Mouse (Mus musculus) left cerebral cortex, postnatal 4 days (tissue): Measurements from ENCODE around the gene Tecr. TPM values are rescaled to one million over a fixed set of nuclear protein-coding genes. Genes with fewer than 3 reads are reported as not detected.
"Not testable (repeated sequence)": the region's sequence is repeated elsewhere in the genome, so short reads cannot be mapped to it uniquely, and the experiment has no call there.

ENCODE experiments used
- DNase-seq: peaks from one replicate; pipeline ENCODE4 v3.0.0-alpha.2; 2022
- intact Hi-C: fragments of 180-260 bp; cut with DNase I; formaldehyde crosslinking; loops from one replicate; pipeline ENCODE4 v1.15.1; 2025
- total RNA-seq, 2 experiments: library from RNA; stranded (reverse); gene quantifications; 2 replicates each; pipeline ENCODE4 v1.2.3; 2021

Gene Tecr
- total RNA-seq, 2 experiments from 2014 or later: 610 to 661 TPM

DNA sequence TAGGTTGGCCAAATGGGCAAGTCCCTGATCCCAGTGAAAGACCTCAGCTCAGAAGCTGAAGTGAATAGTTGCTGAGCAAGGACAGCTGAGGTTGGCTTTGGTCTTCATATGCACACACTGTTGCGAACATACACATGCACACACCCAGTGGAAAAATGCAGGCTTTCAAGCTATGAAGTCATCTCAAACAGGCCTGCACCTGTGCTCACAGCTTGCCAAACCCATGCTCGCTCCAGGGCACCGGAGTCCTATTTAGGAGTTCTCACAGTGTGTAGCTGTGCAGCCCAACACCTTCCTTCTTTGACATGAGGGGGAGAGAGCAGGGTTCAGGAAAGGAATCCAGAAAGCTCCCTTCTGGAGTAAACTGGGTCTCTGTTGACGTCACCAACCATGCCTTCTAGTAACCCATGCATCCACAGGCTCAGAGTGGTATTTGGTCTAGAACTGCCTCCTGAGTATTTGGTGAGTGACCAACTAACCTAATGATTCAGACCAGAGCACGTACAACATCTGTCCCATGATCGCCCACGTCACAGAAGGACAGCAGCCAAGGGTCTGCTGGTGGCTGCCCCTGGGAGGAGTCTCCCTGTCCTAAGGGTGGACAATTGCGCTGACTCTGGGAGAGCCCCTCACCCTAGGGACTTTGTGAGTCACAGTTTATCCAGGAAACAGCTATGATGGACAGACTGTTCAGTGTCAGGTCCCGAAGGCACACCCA, 12.0 kb upstream of the Tecr start:
- intact Hi-C loops: no loop called here
- DNase-seq: no peak

DNA sequence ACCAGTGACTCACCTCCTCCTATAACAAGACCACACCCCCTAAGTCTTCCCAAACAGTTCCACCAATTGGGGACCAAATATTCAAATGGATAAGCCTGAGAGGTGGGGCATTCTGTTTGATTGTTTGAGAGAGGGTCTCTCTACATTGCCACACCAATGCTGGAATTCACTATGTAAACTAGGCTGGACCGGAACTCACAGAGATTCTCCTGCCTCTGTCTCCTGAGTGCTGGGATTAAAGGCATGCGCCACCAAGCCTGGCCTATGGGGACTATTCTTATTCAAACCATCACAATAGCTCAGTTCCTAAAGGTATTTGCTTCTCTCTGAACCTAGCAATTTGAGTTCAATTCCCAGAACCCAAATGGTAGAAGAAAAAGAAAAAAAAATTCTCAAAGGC, 10.8 kb upstream of the Tecr start:
- intact Hi-C loops: no loop called here
- no peak for DNase-seq

GRCm38 (mm10) chr8:83617111-83617510, 9.3 kb upstream of the Tecr start:
- no peak for DNase-seq

GRCm38 (mm10) chr8:83616625-83617024, 8.9 kb upstream of the Tecr start:
- intact Hi-C loops: no loop called here
- DNase-seq: no peak

More at GRCm38 (mm10) chr8:83617111-83617510, 9.3 kb upstream of the Tecr start:
- intact Hi-C loops: no loop called here

GRCm38 (mm10) chr8:83613695-83614094, 5.9 kb upstream of the Tecr start:
- intact Hi-C loops: loop anchor here (5.0 kb wide), 1 partner anchor 969 kb away; no protein-coding TSS in a partner anchor
- no peak for DNase-seq

- DNase-seq: no peak
- intact Hi-C loops: loop anchor here (5.0 kb wide), 1 partner anchor 970 kb away; no protein-coding TSS in a partner anchor
These were observed 4.2 kb upstream of the Tecr start for GRCm38 (mm10) chr8:83611921-83612320.

DNA sequence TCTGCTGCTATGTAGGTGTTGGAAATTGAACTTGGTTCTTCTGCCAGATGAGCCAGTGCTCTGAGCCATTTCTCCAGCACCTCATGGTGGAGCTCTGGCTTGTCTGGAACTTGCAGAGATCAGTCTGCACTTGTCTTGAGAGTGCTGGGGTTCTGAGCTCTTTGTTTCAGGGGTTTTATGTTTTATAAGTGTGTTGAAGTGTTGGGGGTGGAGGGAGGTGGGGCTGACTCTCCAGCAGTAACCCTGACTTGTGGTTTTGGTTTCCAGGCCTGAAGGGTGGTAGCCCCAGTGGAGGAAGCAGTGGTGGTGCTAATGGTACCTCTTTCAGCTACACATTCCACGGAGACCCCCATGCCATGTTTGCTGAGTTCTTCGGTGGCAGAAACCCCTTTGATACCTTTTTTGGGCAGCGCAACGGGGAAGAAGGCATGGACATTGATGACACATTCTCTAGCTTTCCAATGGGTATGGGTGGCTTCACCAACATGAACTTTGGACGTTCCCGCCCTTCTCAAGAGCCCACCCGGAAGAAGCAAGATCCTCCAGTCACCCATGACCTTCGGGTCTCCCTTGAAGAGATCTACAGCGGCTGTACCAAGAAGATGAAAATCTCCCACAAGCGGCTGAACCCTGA, 1.9 kb upstream of the Tecr start:
- DNase-seq: no peak
- intact Hi-C loops: loop anchor here (5.0 kb wide), 1 partner anchor 973 kb away; no protein-coding TSS in a partner anchor

DNA sequence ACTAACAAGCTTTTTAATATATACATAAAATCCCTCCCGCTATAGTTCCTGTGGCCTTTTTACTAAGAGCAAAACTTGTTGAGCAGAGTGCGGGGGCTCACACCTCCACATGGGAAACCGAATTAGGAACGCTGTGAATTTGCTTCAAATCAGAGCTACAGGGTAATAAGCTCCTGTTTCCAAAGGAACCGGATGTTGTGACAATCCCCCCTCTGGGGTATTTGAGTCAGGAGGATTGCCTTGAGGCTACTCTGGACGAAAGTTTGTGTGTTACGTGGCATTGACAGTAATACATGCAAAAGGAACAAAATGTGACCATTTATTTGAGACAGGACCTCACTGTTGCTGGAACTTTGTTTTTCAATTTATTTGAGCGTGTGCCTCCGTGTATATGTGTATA, 1.3 kb upstream of the Tecr start:
- intact Hi-C loops: no loop called here
- no peak for DNase-seq

- intact Hi-C loops: no loop called here
- DNase-seq: peak; percentile 83
These were observed 643 bp upstream of the Tecr start for GRCm38 (mm10) chr8:83608398-83608829.

DNA sequence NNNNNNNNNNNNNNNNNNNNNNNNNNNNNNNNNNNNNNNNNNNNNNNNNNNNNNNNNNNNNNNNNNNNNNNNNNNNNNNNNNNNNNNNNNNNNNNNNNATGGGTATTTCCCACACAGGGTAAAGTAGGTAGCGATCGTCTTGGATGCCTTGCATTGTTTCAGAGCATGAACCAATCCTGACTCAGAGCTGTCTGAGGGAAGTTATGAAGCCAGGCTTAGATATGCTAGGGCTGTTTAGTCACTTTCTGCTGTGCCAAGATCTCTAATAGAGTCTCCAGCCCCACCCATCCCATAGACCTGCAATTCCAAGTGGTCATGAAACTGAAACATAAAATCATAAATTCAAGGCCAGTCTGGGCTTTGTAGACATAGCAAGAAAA, 5.1 kb downstream of the Tecr start:
- intact Hi-C loops: no loop called here
- no peak for DNase-seq

DNA sequence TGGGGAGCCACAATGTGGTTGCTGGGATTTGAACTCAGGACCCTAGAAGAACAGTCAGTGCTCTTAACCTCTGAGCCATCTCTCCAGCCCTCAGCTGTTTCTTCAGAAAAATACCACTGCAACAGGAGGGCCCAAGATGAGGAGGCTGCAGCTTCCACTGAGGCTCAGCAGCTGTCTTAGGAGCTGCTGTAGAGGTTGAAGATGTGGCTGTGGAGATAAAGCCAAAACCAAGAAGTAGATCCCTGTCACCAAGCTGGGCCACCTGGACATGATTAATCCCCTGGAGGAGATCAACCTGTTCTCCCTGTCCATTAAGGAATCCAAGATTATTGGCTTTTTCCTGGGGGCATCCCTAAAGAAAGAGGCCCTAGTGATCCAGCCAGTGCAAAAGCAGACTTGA, 8.0 kb downstream of the Tecr start:
- intact Hi-C loops: no loop called here
- DNase-seq: no peak

- DNase-seq: no peak
- intact Hi-C loops: no loop called here
These were observed 9.6 kb downstream of the Tecr start for GRCm38 (mm10) chr8:83598146-83598545.

- intact Hi-C loops: no loop called here
- DNase-seq: no peak
These were observed 11.4 kb downstream of the Tecr start for GRCm38 (mm10) chr8:83596369-83596768.

GRCm38 (mm10) chr8:83595050-83595345, 12.8 kb downstream of the Tecr start:
- DNase-seq, intact Hi-C loops: not testable (repeated sequence)

DNA sequence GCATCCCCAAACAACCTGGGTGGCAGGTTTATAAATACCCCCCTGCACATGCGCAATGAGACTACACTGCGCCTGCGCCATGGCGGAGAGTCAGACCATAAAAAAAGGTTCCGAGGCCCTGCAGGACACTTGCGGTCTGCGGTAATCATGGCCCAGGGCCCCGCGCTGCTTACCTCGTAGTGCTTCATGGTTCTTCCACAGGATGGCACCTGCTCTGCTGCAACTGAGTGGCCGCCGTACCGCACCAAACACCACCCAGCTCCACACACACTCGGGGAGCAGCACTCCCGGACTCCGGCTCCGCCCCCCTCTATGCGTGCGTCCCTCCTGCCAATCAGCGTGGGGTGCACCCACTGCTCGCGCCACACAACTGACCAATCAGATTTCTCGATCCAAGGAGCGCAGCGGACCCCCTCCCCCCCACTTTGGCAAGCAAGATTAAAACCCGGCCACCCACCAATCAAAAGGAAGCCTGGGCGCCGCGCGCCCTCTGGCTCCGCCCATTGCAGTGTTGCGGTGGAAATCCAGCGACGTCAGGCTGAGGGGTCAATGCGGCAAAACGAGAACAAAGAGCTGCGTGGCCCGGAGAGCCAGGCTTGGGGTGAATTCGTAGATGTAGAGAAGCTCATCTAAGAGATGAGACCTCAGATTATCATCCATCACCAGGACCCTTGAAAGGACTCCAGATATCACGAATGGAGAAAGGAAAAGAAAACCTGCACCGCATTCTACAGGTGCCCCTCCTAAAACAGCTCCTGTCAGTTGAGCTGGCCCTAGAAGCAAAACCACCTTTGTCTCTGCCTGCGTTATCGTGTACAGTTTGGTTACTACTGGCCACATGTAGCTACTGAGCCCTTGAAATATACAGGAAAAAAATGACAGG, 13.4 kb downstream of the Tecr start:
- intact Hi-C loops: no loop called here
- DNase-seq: peak; percentile 99

DNA sequence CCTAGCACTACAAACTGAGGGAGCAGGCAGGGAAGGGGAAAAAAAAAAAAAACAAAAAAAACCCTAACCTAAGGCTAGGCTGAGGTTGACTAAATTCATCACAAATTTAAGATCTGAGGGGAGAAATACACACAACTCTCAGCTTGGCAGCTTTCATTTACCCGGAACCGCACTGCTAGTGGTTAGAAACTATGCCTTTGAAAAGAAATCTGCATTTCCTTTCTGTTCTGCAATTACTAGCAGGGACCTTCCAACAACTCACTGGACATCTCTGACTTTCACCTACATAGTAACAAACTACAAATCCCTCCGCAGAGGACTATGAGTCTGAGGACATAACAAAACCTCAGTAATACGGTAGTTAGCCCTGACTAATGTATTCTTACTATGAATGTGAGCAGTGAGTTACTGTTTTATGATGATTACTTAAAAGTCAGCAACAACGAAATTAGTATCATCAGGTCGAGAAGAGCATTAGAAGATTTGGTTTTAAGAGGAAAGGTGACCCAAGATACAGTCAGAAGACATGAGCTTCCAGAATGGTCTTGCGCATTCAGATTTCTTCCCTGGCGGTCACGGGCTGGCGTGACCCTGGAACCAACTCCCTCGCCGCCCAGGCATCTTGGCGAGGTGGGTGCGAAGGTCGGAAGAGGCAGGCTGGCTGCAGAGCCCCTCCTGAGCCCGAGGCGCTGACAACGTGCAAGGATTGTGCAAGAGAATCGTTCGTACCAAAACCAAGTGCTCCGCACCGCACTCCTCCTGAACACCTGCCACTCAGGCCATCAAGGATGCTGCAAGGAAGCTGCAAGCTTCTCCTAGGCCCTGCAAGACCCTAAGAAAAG, 14.2 kb downstream of the Tecr start:
- intact Hi-C loops: no loop called here
- DNase-seq: no peak

- intact Hi-C loops: no loop called here
These were observed 15.1 kb downstream of the Tecr start for GRCm38 (mm10) chr8:83592682-83593081.

DNA sequence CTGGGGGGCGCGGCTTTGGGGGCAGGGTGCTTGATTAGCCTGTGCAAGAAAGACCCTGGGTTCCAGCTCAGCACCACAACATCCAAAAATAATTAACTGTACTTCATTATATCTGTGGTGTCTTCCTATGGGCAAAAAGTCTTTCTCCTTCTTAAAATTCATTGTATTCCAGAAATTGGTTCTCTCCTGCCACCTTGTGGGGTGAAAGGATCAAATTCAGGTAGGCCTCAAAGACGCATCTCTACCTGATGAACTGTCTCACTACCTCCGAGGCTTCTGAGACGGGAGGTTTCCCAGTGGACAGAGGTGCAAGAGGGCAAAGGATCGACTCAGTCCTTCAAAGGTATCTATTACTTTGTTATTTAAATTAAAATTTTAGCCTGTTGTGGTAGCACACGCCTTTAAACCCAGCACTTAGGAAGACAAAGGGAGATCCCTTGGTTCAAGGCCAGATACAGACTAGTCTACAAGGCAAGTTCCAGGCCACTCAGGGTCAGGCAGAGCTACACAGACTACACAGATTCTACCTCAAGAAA, 17.2 kb downstream of the Tecr start:
- no peak for DNase-seq
- intact Hi-C loops: no loop called here

More at GRCm38 (mm10) chr8:83592682-83593081, 15.1 kb downstream of the Tecr start:
- DNase-seq: no peak

DNA sequence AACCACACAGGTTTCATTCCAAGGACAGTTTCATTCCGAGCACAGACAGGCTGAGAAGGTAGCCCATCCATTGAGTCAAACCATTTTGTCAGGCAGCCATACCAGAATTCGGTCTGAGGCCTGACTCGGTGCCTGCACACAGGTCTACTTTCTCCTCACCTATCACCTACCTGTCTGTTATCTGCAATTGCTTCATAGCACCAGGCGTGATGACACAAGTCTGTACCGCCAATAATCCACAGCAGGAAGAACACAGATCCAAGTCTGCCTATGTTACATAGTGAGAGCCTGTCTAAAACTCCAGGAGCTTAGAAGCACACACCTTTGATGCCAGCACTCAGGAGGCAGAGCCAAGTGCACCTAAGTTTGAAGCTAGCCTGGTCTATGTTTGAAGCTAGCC, 18.9 kb downstream of the Tecr start:
- no peak for DNase-seq
- intact Hi-C loops: no loop called here

DNA sequence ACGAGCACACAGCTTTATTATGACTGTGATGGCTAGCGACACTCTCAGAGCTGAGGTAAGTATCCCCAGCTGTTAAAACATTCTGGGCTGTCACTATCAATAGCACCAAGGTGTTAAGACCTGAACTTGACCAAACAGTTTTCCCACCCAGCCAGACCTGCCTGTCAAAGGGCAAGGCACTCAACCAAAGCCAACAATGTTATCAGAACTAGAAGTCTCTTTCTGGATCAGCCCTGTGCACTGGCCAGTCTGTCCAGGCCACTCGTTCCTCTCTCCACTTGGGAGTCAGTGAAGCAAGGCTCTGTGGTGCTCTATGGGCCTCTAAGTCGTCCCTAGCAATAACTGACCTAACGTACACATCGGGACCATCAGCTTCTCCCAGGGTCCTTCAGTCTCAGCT, 20.1 kb downstream of the Tecr start:
- no peak for DNase-seq

More for the DNA sequence above, 20.1 kb downstream of the Tecr start:
- intact Hi-C loops: no loop called here
